In genomic region chr19:37559286-37560079, GRCm38 (mm10) we compare ENCODE assay signal across 8 mouse cellular contexts. TPM values are rescaled to one million over a fixed set of nuclear protein-coding genes. Genes with fewer than 3 reads are reported as not detected.
A peak's percentile ranks its signal among the peaks of the same experiment; 100 is the strongest.
DNase-seq lines count a peak whose midpoint lies in the region; ATAC-seq and TF ChIP-seq lines count a peak whose summit lies in the region.

No protein-coding gene starts in this region.

- no peak for ATAC-seq in G1E (ENCODE audit: extremely low read depth, insufficient number of reproducible peaks, low FRiP score, poor library complexity, severe bottlenecking)
- peak; percentile 46; the same call in 1 of the 2 replicates for ATAC-seq in forebrain, embryonic 13.5 days
- peak; percentile 48 for ATAC-seq in kidney, embryonic 15.5 days (replicated peaks; ENCODE audit: low FRiP score)

- 42% methylated on average over 9 of the region's 9 CpGs for WGBS in forebrain, embryonic 13.5 days
- 27% methylated on average over 9 of the region's 9 CpGs for WGBS in kidney, embryonic 15.5 days

- H3K27me3 ChIP-seq in G1E (ENCODE audit: insufficient read depth, low read length): no peaks in the 10 kb centered on the region
- no peaks in the 10 kb centered on the region for H3K27me3 ChIP-seq in forebrain, embryonic 13.5 days
- no peaks in the 10 kb centered on the region for H3K27me3 ChIP-seq in kidney, embryonic 15.5 days

- H3K27ac ChIP-seq in forebrain, embryonic 13.5 days: no peak overlapping the region
- H3K27ac ChIP-seq in kidney, embryonic 15.5 days: peak overlapping the region; percentile 87

- 0 out of 2 replicates have a peak, but pooled peaks have one; percentile 30 for TF ChIP-seq CTCF in G1E (IDR thresholded peaks at IDR 0.05; ENCODE audit: low read depth, low read length)

- DNase-seq in cerebellum, adult 9-10 months: peak; percentile 23
- no peak for DNase-seq in cerebellum, adult 8-10 months
- no peak for DNase-seq in G1E (ENCODE audit: low spot score)
- peak; percentile 49 for DNase-seq in mesoderm, embryonic 11.5 days (ENCODE audit: low read depth, low spot score)
- DNase-seq in thymus, postnatal 14 days: peak; percentile 80
- no peak for DNase-seq in gastrocnemius, postnatal 14 days

- H3K9ac ChIP-seq in forebrain, embryonic 13.5 days: peak overlapping the region; percentile 36; the same call in 1 of the 2 replicates
- H3K9ac ChIP-seq in kidney, embryonic 15.5 days: 0 out of 2 replicates have a peak overlapping the region, but pooled peaks have one; percentile 17

- no peaks in the 10 kb centered on the region for H3K9me3 ChIP-seq in G1E (replicated peaks)
- no peaks in the 10 kb centered on the region for H3K9me3 ChIP-seq in forebrain, embryonic 13.5 days (replicated peaks)
- no peaks in the 10 kb centered on the region for H3K9me3 ChIP-seq in kidney, embryonic 15.5 days (replicated peaks)

- H3K4me2 ChIP-seq in forebrain, embryonic 13.5 days: peak overlapping the region; percentile 23
- peak overlapping the region; percentile 47 for H3K4me2 ChIP-seq in kidney, embryonic 15.5 days

- intact Hi-C loops in gastrocnemius, postnatal 14 days (cut with DNase I; ENCODE audit: low total_unique reads): loop anchor here (5.0 kb wide), 1 partner anchor 32 kb away; no protein-coding TSS in a partner anchor

- peak overlapping the region; percentile 56; the same call in 1 of the 2 replicates for H3K4me3 ChIP-seq in G1E (ENCODE audit: low read depth, low read length)
- no peak overlapping the region for H3K4me3 ChIP-seq in forebrain, embryonic 13.5 days
- H3K4me3 ChIP-seq in kidney, embryonic 15.5 days (replicated peaks): no peak overlapping the region; the same call in 1 of the 2 replicates

- peaks cover 82% of the 10 kb centered on the region for H3K4me1 ChIP-seq in G1E (ENCODE audit: insufficient read depth, low read depth, low read length)
- peaks cover 21% of the 10 kb centered on the region for H3K4me1 ChIP-seq in forebrain, embryonic 13.5 days
- H3K4me1 ChIP-seq in kidney, embryonic 15.5 days: peaks cover 28% of the 10 kb centered on the region

- peaks cover 21% of the 10 kb centered on the region for H3K36me3 ChIP-seq in G1E (replicated peaks)
- no peaks in the 10 kb centered on the region for H3K36me3 ChIP-seq in forebrain, embryonic 13.5 days (ENCODE audit: poor library complexity, severe bottlenecking)
- no peaks in the 10 kb centered on the region for H3K36me3 ChIP-seq in kidney, embryonic 15.5 days

RNA-seq across cellular contexts. Expression of gene Exoc6, which starts 9.3 kb away (rescaled TPM):
- total RNA-seq in G1E (2014; fragmentation: Nextera tagmentation): 90.4 and 92.8 TPM in 2 replicates
- 100 and 117 TPM in 2 replicates for total RNA-seq in G1E (2017)
- polyA plus RNA-seq in G1E (2012): 25.6 and 26.0 TPM in 2 replicates
- polyA plus RNA-seq in forebrain, embryonic 13.5 days (2015; fragmentation: Nextera tagmentation; extraction: Ambion mirVana): 10.5 and 13.6 TPM in 2 replicates
- 23.2 and 23.4 TPM in 2 replicates for polyA plus RNA-seq in kidney, embryonic 15.5 days (2015; fragmentation: Nextera tagmentation; extraction: Ambion mirVana)
- total RNA-seq in gastrocnemius, postnatal 14 days (2021): 10 to 100 TPM; 39.4 to 41.9 TPM

Comparison
In these comparisons a context has a peak if more than half of its experiments do, and no peak if none do; other contexts are left out.
1. DNase-seq: peak in cerebellum, adult 9-10 months (single experiment), mesoderm, embryonic 11.5 days (single experiment) and thymus, postnatal 14 days (single experiment); none in cerebellum, adult 8-10 months (single experiment), G1E (single experiment) and gastrocnemius, postnatal 14 days (single experiment).